Comparison of ENCODE assay signal across 28 mouse cellular contexts in the genomic region with DNA sequence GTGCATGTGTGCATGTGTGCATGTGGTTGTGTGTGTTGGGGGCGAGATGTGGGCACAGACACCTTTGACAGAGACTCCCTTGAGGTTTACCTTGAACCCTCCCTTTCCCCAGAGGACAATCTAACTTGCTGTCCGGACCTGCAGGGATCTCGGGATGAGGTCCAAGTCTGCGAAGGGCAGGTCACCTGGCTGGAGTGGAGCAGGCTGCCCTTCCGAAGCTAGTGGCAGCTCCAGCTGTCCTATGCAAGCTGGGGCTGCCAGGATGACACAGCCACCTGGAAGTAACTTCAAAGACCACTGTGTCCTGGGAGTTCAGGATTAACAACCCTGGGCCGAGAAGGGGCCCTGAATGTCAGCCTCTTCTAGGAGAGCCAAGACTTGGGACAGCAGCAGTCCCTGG. TPM values are rescaled to one million over a fixed set of nuclear protein-coding genes. Genes with fewer than 3 reads are reported as not detected.
DNase-seq lines count a peak whose midpoint lies in the region; ATAC-seq and TF ChIP-seq lines count a peak whose summit lies in the region.
"Had no signal": no experiment of that assay in that cellular context is flagged by ENCODE, and none has a peak within 500 bp of the region (broad histone marks: within the 10 kb centered on the region; RNA-seq: fewer than 3 reads in every experiment).

No protein-coding gene starts in this region.

- H3K27me3 ChIP-seq in heart, embryonic 10.5 days (ENCODE audit: insufficient read depth, poor library complexity, severe bottlenecking): peaks cover 44% of the 10 kb centered on the region; the same call in 1 of the 2 replicates
- no peaks in the 10 kb centered on the region for H3K27me3 ChIP-seq in liver, adult 2 months (ENCODE audit: control insufficient read depth, insufficient read depth, low read length)
- peaks cover 27% of the 10 kb centered on the region for H3K27me3 ChIP-seq in liver, embryonic 11.5 days (replicated peaks; ENCODE audit: control insufficient read depth, insufficient read depth, low read length)
- no peaks in the 10 kb centered on the region for H3K27me3 ChIP-seq in limb, embryonic 15.5 days
- H3K27me3 ChIP-seq: Patski had no signal

- no peaks in the 10 kb centered on the region for H3K9me3 ChIP-seq in heart, embryonic 10.5 days
- no peaks in the 10 kb centered on the region for H3K9me3 ChIP-seq in liver, embryonic 11.5 days (ENCODE audit: control insufficient read depth, low read length)
- H3K9me3 ChIP-seq in limb, embryonic 15.5 days: no peaks in the 10 kb centered on the region
- H3K9me3 ChIP-seq: embryonic facial prominence, embryonic 13.5 days; forebrain, embryonic 13.5 days; G1E; hindbrain, embryonic 13.5 days; neural tube, embryonic 15.5 days had no signal

- TF ChIP-seq CTCF in liver, adult 2 months (IDR thresholded peaks at IDR 0.05; ENCODE audit: low read depth, low read length): no peak

- no peak for ATAC-seq in liver, embryonic 11.5 days (replicated peaks; ENCODE audit: low FRiP score)
- ATAC-seq in limb, embryonic 15.5 days (ENCODE audit: insufficient number of reproducible peaks, low FRiP score, low TSS enrichment, low read depth): no peak
- ATAC-seq: forebrain, embryonic 13.5 days; liver, postnatal 0 days; lung, postnatal 0 days; Patski had no signal

- DNase-seq in heart, embryonic 10.5 days (ENCODE audit: low spot score): no peak
- DNase-seq in heart, adult 18-20 months: no peak
- peak; percentile 28 for DNase-seq in liver, adult 2 months (ENCODE audit: extremely low read depth, low read depth, low spot score)
- no peak for DNase-seq in liver, embryonic 11.5 days (ENCODE audit: low spot score)
- peak; percentile 37 for DNase-seq in induced T-regulatory cell, adult 2 months (ENCODE audit: low read depth)
- DNase-seq in cerebellum, adult 11-12 months: no peak
- DNase-seq: adrenal gland, adult 8-10 months; B cell, adult 2 months; cerebellum, adult 2 months; cerebellum, postnatal 25 days; gastrocnemius, postnatal 14 days; kidney, postnatal 36 days; layer of hippocampus, postnatal 36 days; liver; liver, postnatal 0 days; right cerebral cortex, adult 18-20 months; right cerebral cortex, postnatal 4 days had no signal

- no peak overlapping the region for H3K4me2 ChIP-seq in liver, embryonic 11.5 days
- H3K4me2 ChIP-seq in limb, embryonic 15.5 days: no peak overlapping the region
- H3K4me2 ChIP-seq: embryonic facial prominence, embryonic 13.5 days; forebrain, embryonic 13.5 days; heart, embryonic 11.5 days; hindbrain, embryonic 13.5 days; midbrain, embryonic 11.5 days; neural tube, embryonic 15.5 days had no signal

- no peaks in the 10 kb centered on the region for H3K36me3 ChIP-seq in heart, embryonic 10.5 days
- H3K36me3 ChIP-seq in liver, adult 2 months (ENCODE audit: control insufficient read depth, insufficient read depth, low read length): no peaks in the 10 kb centered on the region
- H3K36me3 ChIP-seq in liver, embryonic 11.5 days (ENCODE audit: control insufficient read depth, insufficient read depth, low read length): no peaks in the 10 kb centered on the region
- no peaks in the 10 kb centered on the region for H3K36me3 ChIP-seq in limb, embryonic 15.5 days
- H3K36me3 ChIP-seq: embryonic facial prominence, embryonic 13.5 days; G1E; hindbrain, embryonic 13.5 days; neural tube, embryonic 15.5 days had no signal

- no peak overlapping the region for H3K9ac ChIP-seq in liver, adult 2 months (ENCODE audit: low read depth, low read length)
- no peak overlapping the region for H3K9ac ChIP-seq in liver, embryonic 11.5 days (ENCODE audit: low read depth, low read length)
- H3K9ac ChIP-seq in limb, embryonic 15.5 days: no peak overlapping the region
- H3K9ac ChIP-seq: embryonic facial prominence, embryonic 13.5 days; forebrain, embryonic 13.5 days; hindbrain, embryonic 13.5 days; liver, postnatal 0 days; neural tube, embryonic 15.5 days had no signal

- peak overlapping the region; percentile 44; the same call in 1 of the 2 replicates for H3K27ac ChIP-seq in heart, embryonic 10.5 days
- H3K27ac ChIP-seq in liver, adult 2 months (replicated peaks; ENCODE audit: insufficient read depth, low read depth, low read length): no peak overlapping the region
- no peak overlapping the region for H3K27ac ChIP-seq in liver, embryonic 11.5 days (ENCODE audit: low read depth, low read length)
- H3K27ac ChIP-seq in limb, embryonic 15.5 days: 0 out of 2 replicates have a peak overlapping the region, but pooled peaks have one; percentile 22
- H3K27ac ChIP-seq: embryonic facial prominence, embryonic 13.5 days; forebrain, embryonic 13.5 days; hindbrain, embryonic 13.5 days; neural tube, embryonic 15.5 days had no signal

- no peak overlapping the region for H3K4me3 ChIP-seq in heart, embryonic 10.5 days
- H3K4me3 ChIP-seq in liver, adult 2 months (ENCODE audit: insufficient read depth, low read depth, low read length): no peak overlapping the region
- H3K4me3 ChIP-seq in liver, embryonic 11.5 days (ENCODE audit: low read depth, low read length): no peak overlapping the region
- no peak overlapping the region for H3K4me3 ChIP-seq in limb, embryonic 15.5 days
- H3K4me3 ChIP-seq: embryonic facial prominence, embryonic 13.5 days; erythroblast, embryonic 14.5 days; forebrain, embryonic 13.5 days; hindbrain, embryonic 13.5 days; neural tube, embryonic 15.5 days had no signal

- 77% methylated on average over 6 of the region's 6 CpGs for WGBS in heart, embryonic 10.5 days
- 79% methylated on average over 6 of the region's 6 CpGs for WGBS in liver, adult 2 months
- WGBS in liver, embryonic 11.5 days: 72% methylated on average over 6 of the region's 6 CpGs
- 69% methylated on average over 6 of the region's 6 CpGs for WGBS in limb, embryonic 15.5 days

- TF ChIP-seq POLR2A in liver, adult 2 months (IDR thresholded peaks at IDR 0.05; ENCODE audit: extremely low read depth, insufficient read depth, low read length): no peak

- no peaks in the 10 kb centered on the region for H3K79me2 ChIP-seq in liver, adult 2 months (ENCODE audit: control insufficient read depth, insufficient read depth, low read length)

- peaks cover 54% of the 10 kb centered on the region for H3K4me1 ChIP-seq in heart, embryonic 10.5 days
- no peaks in the 10 kb centered on the region for H3K4me1 ChIP-seq in liver, adult 2 months (ENCODE audit: control insufficient read depth, insufficient read depth, low read length)
- peaks cover 7% of the 10 kb centered on the region for H3K4me1 ChIP-seq in liver, embryonic 11.5 days (replicated peaks; ENCODE audit: control insufficient read depth, insufficient read depth, low read length)
- peaks cover 54% of the 10 kb centered on the region for H3K4me1 ChIP-seq in limb, embryonic 15.5 days

RNA-seq across cellular contexts. Expression of a gene that starts 18.5 kb away (rescaled TPM):
- polyA plus RNA-seq in heart, embryonic 10.5 days (2016; fragmentation: Nextera tagmentation; extraction: Ambion mirVana): 6.9 and 10.6 TPM in 2 replicates
- 1 to 10 TPM; 3.2 to 3.5 TPM for total RNA-seq in heart, adult 18-20 months (2021)
- total RNA-seq in liver, adult 2 months (2014; rRNA removed): 2.0 and 2.4 TPM in 2 replicates
- 4.0 and 7.5 TPM in 2 replicates for polyA plus RNA-seq in liver, adult 2 months (2012; rRNA removed)
- 3.7 and 4.6 TPM in 2 replicates for polyA plus RNA-seq in liver, embryonic 11.5 days (2014; fragmentation: Nextera tagmentation; extraction: Ambion mirVana)
- polyA plus RNA-seq in limb, embryonic 15.5 days (2015; fragmentation: Nextera tagmentation; extraction: Ambion mirVana): 20.3 and 24.0 TPM in 2 replicates

RNA-seq across cellular contexts. Expression of a gene that starts 34.7 kb away (rescaled TPM):
- 34.0 and 38.5 TPM in 2 replicates for polyA plus RNA-seq in heart, embryonic 10.5 days (2016; fragmentation: Nextera tagmentation; extraction: Ambion mirVana)
- 10 to 100 TPM; 17.0 to 18.8 TPM for total RNA-seq in heart, adult 18-20 months (2021)
- 4.7 and 5.0 TPM in 2 replicates for total RNA-seq in liver, adult 2 months (2014; rRNA removed)
- polyA plus RNA-seq in liver, adult 2 months (2012; rRNA removed): 17.8 and 22.1 TPM in 2 replicates
- 31.5 and 31.9 TPM in 2 replicates for polyA plus RNA-seq in liver, embryonic 11.5 days (2014; fragmentation: Nextera tagmentation; extraction: Ambion mirVana)
- 35.5 and 37.8 TPM in 2 replicates for polyA plus RNA-seq in limb, embryonic 15.5 days (2015; fragmentation: Nextera tagmentation; extraction: Ambion mirVana)

Comparison
In these comparisons a context has a peak if more than half of its experiments do, and no peak if none do; other contexts are left out.
1. DNase-seq: peak in liver, adult 2 months (single experiment) and induced T-regulatory cell, adult 2 months (single experiment); none in heart, embryonic 10.5 days (single experiment), heart, adult 18-20 months (0 of 2), liver, embryonic 11.5 days (single experiment) and cerebellum, adult 11-12 months (single experiment).
2. H3K27ac ChIP-seq: peak in heart, embryonic 10.5 days (single experiment) and limb, embryonic 15.5 days (single experiment); none in liver, adult 2 months (single experiment) and liver, embryonic 11.5 days (single experiment).